Mouse (Mus musculus) cortical plate, adult 2 months (tissue): Measurements from ENCODE around the gene Sbno2.

ENCODE experiments used
- CTCF ChIP-seq: fragments of 200-500 bp; IDR thresholded peaks from 2 replicates; pipeline ENCODE4 v1.5.1; 2011; ENCODE audit warnings: mild to moderate bottlenecking, control low read depth, low read length; ENCODE audit not compliant: insufficient read depth; ENCODE audit errors: extremely low read depth
- POLR2A ChIP-seq: fragments of 200-500 bp; IDR thresholded peaks from 2 replicates; pipeline ENCODE4 v1.6.1; 2011; ENCODE audit warnings: mild to moderate bottlenecking, low read length, control low read depth; ENCODE audit not compliant: insufficient read depth; ENCODE audit errors: extremely low read depth

- TF ChIP-seq CTCF (no peak), POLR2A (no peak)
Observed at GRCm38 (mm10) chr10:80078366-80078765, 27.0 kb downstream of the Sbno2 start.
